Mouse (Mus musculus) C2C12 (cell line): ENCODE data around the gene Pdzd3. TPM values are rescaled to one million over a fixed set of nuclear protein-coding genes. Genes with fewer than 3 reads are reported as not detected.

Experiments
- H3K27me3 ChIP-seq: one replicate; pipeline ENCODE4 v1.6.1; 2011; ENCODE audit not compliant: control insufficient read depth, insufficient read depth, insufficient read length
- H3K36me3 ChIP-seq: one replicate; pipeline ENCODE4 v1.6.1; 2011; ENCODE audit not compliant: control insufficient read depth, insufficient read depth
- H3K4me3 ChIP-seq: one replicate; pipeline ENCODE4 v1.5.1; 2011; ENCODE audit warnings: mild to moderate bottlenecking, control low read depth; ENCODE audit not compliant: poor library complexity, insufficient read depth, severe bottlenecking
- H3K79me2 ChIP-seq: one replicate; pipeline ENCODE4 v1.6.1; 2011; ENCODE audit not compliant: control insufficient read depth, insufficient read depth
- H3K79me3 ChIP-seq: one replicate; pipeline ENCODE4 v1.6.1; 2011; ENCODE audit warnings: low read depth, control low read depth
- H3ac ChIP-seq: one replicate; pipeline ENCODE3; 2011; ENCODE audit warnings: low read depth; ENCODE audit not compliant: control insufficient read depth, insufficient read length
- CEBPB ChIP-seq: IDR thresholded peaks from one replicate; pipeline ENCODE4 v1.6.1; 2011; ENCODE audit warnings: low read depth, mild to moderate bottlenecking, control low read depth, moderate library complexity
- CTCF ChIP-seq: IDR thresholded peaks from one replicate; pipeline ENCODE4 v1.5.1; 2011; ENCODE audit not compliant: control insufficient read depth, insufficient read depth, insufficient read length
- FOSL1 ChIP-seq: IDR thresholded peaks from one replicate; pipeline ENCODE4 v1.8.0; 2011; ENCODE audit warnings: mild to moderate bottlenecking, low read length; ENCODE audit not compliant: poor library complexity, insufficient read depth, severe bottlenecking
- MAX ChIP-seq: IDR thresholded peaks from one replicate; pipeline ENCODE4 v1.6.1; 2011; ENCODE audit warnings: mild to moderate bottlenecking, control low read depth
- MYOD1 ChIP-seq: IDR thresholded peaks from one replicate; pipeline ENCODE4 v1.6.1; 2011; ENCODE audit warnings: low read depth; ENCODE audit not compliant: control insufficient read depth, insufficient read length
- MYOG ChIP-seq: IDR thresholded peaks from one replicate; pipeline ENCODE4 v1.6.1; 2011; ENCODE audit not compliant: control insufficient read depth, insufficient read length; ENCODE audit errors: extremely low read depth
- USF1 ChIP-seq: IDR thresholded peaks from one replicate; pipeline ENCODE4 v1.6.1; 2011; ENCODE audit warnings: low read depth, mild to moderate bottlenecking, control low read depth, moderate library complexity
- polyA plus RNA-seq: library from polyadenylated mRNA; unstranded; fragments of >200 nt; fragmentation: generic; extraction: Trizol; gene quantifications from one replicate; pipeline ENCODE4 v1.2.1, GENCODE M21; 2012; ENCODE audit warnings: missing spikeins

The Pdzd3 gene
- polyA plus RNA-seq, 1 experiment: not detected

DNA sequence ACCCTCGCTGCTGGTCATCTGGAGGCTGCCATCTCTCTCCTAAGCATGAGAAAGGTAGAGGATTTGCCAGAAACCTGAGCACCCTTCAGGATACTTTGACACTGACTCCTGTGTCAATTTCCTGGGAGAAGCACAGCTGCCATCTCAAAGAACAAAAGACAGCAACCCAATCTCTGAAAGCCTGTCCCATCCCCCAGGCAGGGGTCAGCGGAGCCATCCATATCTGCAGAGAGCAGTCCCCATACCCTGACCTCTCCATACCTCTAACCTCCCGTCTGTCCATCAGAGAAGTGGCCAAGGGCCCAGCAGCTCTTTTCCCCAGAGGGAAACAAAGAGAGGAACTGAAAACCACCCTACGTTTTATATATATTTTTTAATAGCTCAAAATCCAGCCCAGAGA, 14.7 kb downstream of the Pdzd3 start:
- H3K79me3 ChIP-seq: peaks cover 14% of the 10 kb centered on the region
- no peaks in the 10 kb centered on the region for H3K36me3 ChIP-seq
- TF ChIP-seq MYOG: no peak
- TF ChIP-seq CEBPB: no peak
- no peak for TF ChIP-seq CTCF
- no peak for TF ChIP-seq USF1
- TF ChIP-seq MYOD1: no peak
- TF ChIP-seq FOSL1: no peak
- no peak for TF ChIP-seq MAX
- H3K4me3 ChIP-seq: no peak overlapping the region
- no peak overlapping the region for H3ac ChIP-seq
- H3K27me3 ChIP-seq: no peaks in the 10 kb centered on the region
- H3K79me2 ChIP-seq: peaks cover 22% of the 10 kb centered on the region

DNA sequence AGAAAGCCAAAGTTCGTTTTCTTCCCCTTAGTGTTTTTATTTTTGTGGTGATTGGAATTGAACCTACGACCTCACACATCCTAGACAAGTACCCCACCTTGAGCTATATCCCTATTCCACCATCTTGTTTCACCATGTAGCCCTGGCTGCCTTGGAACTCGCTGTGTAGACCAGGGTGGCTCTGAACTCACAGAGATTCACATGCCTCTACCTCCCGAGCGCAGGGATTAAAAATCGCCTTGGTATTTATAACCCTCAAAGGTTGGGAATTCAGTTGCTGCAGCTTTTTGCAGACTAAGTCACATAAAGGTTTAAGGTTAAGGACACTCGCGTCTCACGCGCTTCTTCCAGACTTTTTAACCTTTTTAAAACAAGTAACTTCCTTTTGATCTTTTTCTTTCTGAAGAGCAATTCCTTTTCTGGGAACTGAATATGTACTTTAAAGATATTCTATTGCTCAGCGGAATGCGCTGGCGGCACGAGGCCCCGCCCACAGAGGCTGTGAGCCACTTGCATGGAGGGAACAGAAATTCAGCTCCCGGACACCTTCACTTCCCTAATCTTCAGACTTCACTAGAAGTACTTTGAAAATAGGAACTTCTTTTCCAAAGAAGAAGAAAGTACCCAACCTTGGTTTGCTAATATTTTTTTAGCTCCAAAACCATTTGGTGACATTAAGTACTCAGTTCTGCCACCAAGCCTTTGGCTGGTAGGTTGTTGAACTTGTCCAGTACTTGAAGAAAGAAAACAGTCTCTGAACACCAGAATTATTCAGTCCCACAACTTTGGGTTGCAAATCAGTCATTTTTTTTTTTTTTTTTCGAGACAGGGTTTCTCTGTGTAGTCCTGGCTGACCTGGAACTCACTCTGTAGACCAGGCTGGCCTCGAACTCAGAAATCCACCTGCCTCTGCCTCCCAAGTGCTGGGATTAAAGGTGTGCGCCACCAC, 16.5 kb downstream of the Pdzd3 start:
- H3K79me3 ChIP-seq: peaks cover 24% of the 10 kb centered on the region
- no peak for TF ChIP-seq USF1
- no peak overlapping the region for H3K4me3 ChIP-seq
- H3K27me3 ChIP-seq: no peaks in the 10 kb centered on the region
- no peaks in the 10 kb centered on the region for H3K36me3 ChIP-seq
- no peak overlapping the region for H3ac ChIP-seq
- H3K79me2 ChIP-seq: peaks cover 38% of the 10 kb centered on the region

DNA sequence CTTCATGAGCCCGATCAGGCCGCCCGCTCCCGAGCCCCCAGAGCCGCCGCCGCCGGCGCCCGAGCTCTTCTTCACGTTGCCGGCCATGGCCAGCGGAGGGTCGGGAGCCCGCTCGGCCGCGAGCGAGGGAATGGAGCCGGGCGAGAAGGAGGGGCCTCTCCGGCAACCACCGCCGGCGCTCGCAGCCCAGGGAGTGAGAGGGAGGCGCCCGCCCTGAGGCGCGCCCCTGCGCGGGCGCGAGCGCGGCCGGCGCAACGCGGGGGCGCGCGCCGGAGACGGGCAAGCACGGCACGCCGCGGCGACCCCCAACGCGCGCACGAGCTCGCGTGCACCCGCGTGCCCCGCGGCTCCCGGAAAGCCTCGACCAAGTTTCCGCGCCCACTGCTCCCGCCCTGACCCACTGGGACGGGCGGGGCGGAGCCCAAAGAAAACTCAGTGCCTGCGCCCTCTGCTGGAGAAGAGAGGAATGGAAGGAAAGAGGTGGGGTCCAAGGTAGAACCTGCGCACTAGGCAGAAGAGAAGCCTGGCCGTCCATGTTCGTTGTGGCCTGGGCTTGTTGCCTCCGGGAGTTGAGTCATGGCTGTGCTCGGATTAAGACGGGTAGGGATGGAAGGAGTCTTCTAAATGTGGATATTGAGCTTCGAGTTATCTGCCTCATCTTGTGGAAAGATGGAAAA, 17.3 kb downstream of the Pdzd3 start, which contains the start of gene Cbl:
Gene Cbl (minus strand): TSS at position 248 of the 677 bp plus-strand sequence.
- TF ChIP-seq FOSL1 (no peak), CTCF (peak; percentile 66), MAX (peak; percentile 65), CEBPB (no peak), MYOD1 (no peak)
- no peaks in the 10 kb centered on the region for H3K27me3 ChIP-seq
- peak within 1 kb of the TSS; percentile 72 for H3K4me3 ChIP-seq
- peaks cover 46% of the 10 kb centered on the region for H3K79me2 ChIP-seq
- peak within 1 kb of the TSS; percentile 71 for H3ac ChIP-seq
- no peaks in the 10 kb centered on the region for H3K36me3 ChIP-seq
- H3K79me3 ChIP-seq: peaks cover 32% of the 10 kb centered on the region

DNA sequence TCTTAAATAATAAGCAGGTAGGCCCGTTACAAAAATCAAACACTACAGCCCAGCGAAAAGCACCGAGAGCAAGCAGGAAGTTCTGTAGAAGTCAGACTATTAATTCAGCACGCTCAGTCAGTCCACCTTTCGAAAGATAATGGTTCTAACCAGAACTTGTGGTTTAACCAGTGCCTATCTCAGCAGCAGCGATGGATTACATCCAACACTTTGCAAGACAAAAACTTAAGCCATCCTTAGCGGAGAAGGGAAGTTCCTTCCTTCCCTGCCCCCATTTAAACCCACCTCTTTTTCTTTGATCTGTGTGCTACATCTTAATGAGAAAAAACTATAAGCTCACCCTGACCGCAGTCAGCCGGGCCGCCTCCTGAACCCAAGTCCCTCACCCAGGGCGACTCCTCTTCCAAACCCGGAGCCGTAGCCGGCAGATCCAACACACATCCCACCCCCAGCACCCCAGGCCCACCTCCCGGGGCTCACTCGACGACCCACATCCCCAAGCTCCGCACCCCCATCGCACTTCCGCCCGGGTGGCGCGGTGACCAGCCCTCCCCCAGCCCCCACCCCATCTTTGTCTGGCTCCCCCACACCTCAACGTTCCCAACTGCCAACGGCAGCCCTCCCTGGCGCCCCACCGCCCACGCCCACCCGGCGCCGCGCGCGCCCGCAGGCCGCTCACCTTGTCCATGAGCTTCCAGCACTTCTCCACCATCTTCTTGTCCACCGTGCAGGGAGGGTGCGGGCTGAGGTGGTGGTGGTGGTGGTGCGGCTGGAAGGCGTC, 18.1 kb downstream of the Pdzd3 start:
- peak overlapping the region; percentile 71 for H3ac ChIP-seq
- H3K79me3 ChIP-seq: peaks cover 35% of the 10 kb centered on the region
- H3K79me2 ChIP-seq: peaks cover 54% of the 10 kb centered on the region
- H3K36me3 ChIP-seq: no peaks in the 10 kb centered on the region
- TF ChIP-seq FOSL1 (no peak), CEBPB (no peak), MYOD1 (no peak), MAX (no peak), CTCF (no peak), USF1 (no peak), MYOG (no peak)
- peak overlapping the region; percentile 72 for H3K4me3 ChIP-seq
- H3K27me3 ChIP-seq: no peaks in the 10 kb centered on the region

DNA sequence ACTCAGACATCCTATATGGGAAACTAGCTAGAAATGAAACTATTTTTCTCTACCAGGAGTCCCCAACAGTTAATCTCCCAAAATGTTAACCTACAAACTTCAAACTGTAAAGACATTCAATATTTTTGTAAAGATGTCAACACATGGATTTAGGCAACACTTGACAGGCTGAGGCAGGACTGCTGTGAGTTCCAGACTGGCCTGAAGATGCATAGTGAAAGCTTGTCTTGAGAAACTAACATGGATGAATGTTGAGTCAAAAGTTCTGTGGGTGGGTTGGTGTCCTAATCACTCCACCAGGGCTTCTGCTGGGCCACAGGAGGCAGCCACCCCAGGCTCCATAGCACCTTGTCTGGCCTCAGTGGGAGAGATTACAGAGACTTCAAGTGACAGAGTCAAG, 19.7 kb downstream of the Pdzd3 start:
- peaks cover 50% of the 10 kb centered on the region for H3K79me3 ChIP-seq
- no peak overlapping the region for H3K4me3 ChIP-seq
- H3K36me3 ChIP-seq: no peaks in the 10 kb centered on the region
- H3K79me2 ChIP-seq: peaks cover 70% of the 10 kb centered on the region
- H3ac ChIP-seq: no peak overlapping the region
- TF ChIP-seq FOSL1 (no peak), MYOG (no peak), USF1 (no peak), CTCF (no peak), MAX (no peak), MYOD1 (no peak), CEBPB (no peak)
- H3K27me3 ChIP-seq: no peaks in the 10 kb centered on the region
